8 mouse cellular contexts compared by ENCODE assay signal in genomic region chr9:124424542-124425410, GRCm38 (mm10). TPM values are rescaled to one million over a fixed set of nuclear protein-coding genes. Genes with fewer than 3 reads are reported as not detected.
A peak's percentile ranks its signal among the peaks of the same experiment; 100 is the strongest.
DNase-seq lines count a peak whose midpoint lies in the region; ATAC-seq and TF ChIP-seq lines count a peak whose summit lies in the region.

No protein-coding gene starts in this region.

- no peak for TF ChIP-seq CTCF in kidney, adult 2 months (conservative IDR thresholded peaks at IDR 0.05; ENCODE audit: insufficient read depth, insufficient read length, low read depth, low read length)
- no peak for TF ChIP-seq CTCF in spleen, adult 2 months (IDR thresholded peaks at IDR 0.05; ENCODE audit: extremely low read depth, insufficient read depth, insufficient read length, insufficient replicate concordance)

- peak; percentile 98 for DNase-seq in 3134 (ENCODE audit: extremely low read depth, insufficient read length, low spot score)
- peak; percentile 97 to 98 for DNase-seq in adrenal gland, postnatal 36 days
- peak; percentile 99 for DNase-seq in heart, adult 18-20 months
- peak; percentile 99 for DNase-seq in kidney, adult 2 months
- peak; percentile 94 to 98 for DNase-seq in spleen, adult 2 months (ENCODE audit: low read depth in 1 of 2, low spot score in 2 of 2)

- H3K36me3 ChIP-seq in embryonic facial prominence, embryonic 13.5 days = no peaks in the 10 kb centered on the region
- no peaks in the 10 kb centered on the region for H3K36me3 ChIP-seq in kidney, adult 2 months (ENCODE audit: control insufficient read depth, insufficient read depth, low read length)
- H3K36me3 ChIP-seq in limb, embryonic 12.5 days = no peaks in the 10 kb centered on the region
- no peaks in the 10 kb centered on the region for H3K36me3 ChIP-seq in midbrain, embryonic 15.5 days (replicated peaks)
- no peaks in the 10 kb centered on the region for H3K36me3 ChIP-seq in spleen, adult 2 months (ENCODE audit: control insufficient read depth, insufficient read depth, low read length)

- H3K4me1 ChIP-seq in embryonic facial prominence, embryonic 13.5 days = no peaks in the 10 kb centered on the region
- H3K4me1 ChIP-seq in kidney, adult 2 months (ENCODE audit: control insufficient read depth, insufficient read depth, low read length) = no peaks in the 10 kb centered on the region
- no peaks in the 10 kb centered on the region for H3K4me1 ChIP-seq in limb, embryonic 12.5 days (replicated peaks)
- no peaks in the 10 kb centered on the region; the same call in 1 of the 2 replicates for H3K4me1 ChIP-seq in midbrain, embryonic 15.5 days
- H3K4me1 ChIP-seq in spleen, adult 2 months (ENCODE audit: control insufficient read depth, insufficient read depth, insufficient read length) = no peaks in the 10 kb centered on the region

- no peaks in the 10 kb centered on the region for H3K27me3 ChIP-seq in embryonic facial prominence, embryonic 13.5 days
- no peaks in the 10 kb centered on the region for H3K27me3 ChIP-seq in kidney, adult 2 months (replicated peaks; ENCODE audit: control insufficient read depth, insufficient read depth, low read length)
- H3K27me3 ChIP-seq in limb, embryonic 12.5 days = no peaks in the 10 kb centered on the region
- H3K27me3 ChIP-seq in midbrain, embryonic 15.5 days (replicated peaks) = no peaks in the 10 kb centered on the region
- no peaks in the 10 kb centered on the region for H3K27me3 ChIP-seq in spleen, adult 2 months (ENCODE audit: control insufficient read depth, insufficient read depth, low read length)

- no peaks in the 10 kb centered on the region for H3K9me3 ChIP-seq in embryonic facial prominence, embryonic 13.5 days
- H3K9me3 ChIP-seq in limb, embryonic 12.5 days = no peaks in the 10 kb centered on the region
- H3K9me3 ChIP-seq in midbrain, embryonic 15.5 days = no peaks in the 10 kb centered on the region

- under 1% methylated on average over 48 of the region's 48 CpGs for WGBS in embryonic facial prominence, embryonic 13.5 days
- WGBS in kidney, adult 2 months = under 1% methylated on average over 48 of the region's 48 CpGs
- under 1% methylated on average over 48 of the region's 48 CpGs for WGBS in limb, embryonic 12.5 days
- WGBS in midbrain, embryonic 15.5 days = under 1% methylated on average over 48 of the region's 48 CpGs
- WGBS in spleen, adult 2 months = under 1% methylated on average over 48 of the region's 48 CpGs

- H3K4me2 ChIP-seq in embryonic facial prominence, embryonic 13.5 days = peak overlapping the region; percentile 60
- peak overlapping the region; percentile 65 for H3K4me2 ChIP-seq in limb, embryonic 12.5 days
- peak overlapping the region; percentile 71 for H3K4me2 ChIP-seq in midbrain, embryonic 15.5 days

- TF ChIP-seq POLR2A in kidney, adult 2 months (IDR thresholded peaks at IDR 0.05; ENCODE audit: low read depth, low read length) = peak; percentile 42
- peak; percentile 38 for TF ChIP-seq POLR2A in spleen, adult 2 months (IDR thresholded peaks at IDR 0.05; ENCODE audit: low read depth, low read length)

- H3K9ac ChIP-seq in embryonic facial prominence, embryonic 13.5 days = peak overlapping the region; percentile 79
- peak overlapping the region; percentile 67 for H3K9ac ChIP-seq in limb, embryonic 12.5 days (replicated peaks)
- H3K9ac ChIP-seq in midbrain, embryonic 15.5 days = peak overlapping the region; percentile 72

- peak; percentile 76 for ATAC-seq in embryonic facial prominence, embryonic 13.5 days (ENCODE audit: insufficient number of reproducible peaks, insufficient read depth, low FRiP score, low TSS enrichment, low read depth)
- ATAC-seq in limb, embryonic 12.5 days (ENCODE audit: insufficient number of reproducible peaks, insufficient read depth, low FRiP score, low TSS enrichment, low read depth) = peak; percentile 70
- peak; percentile 81 for ATAC-seq in midbrain, embryonic 15.5 days (replicated peaks)

- H3K27ac ChIP-seq in embryonic facial prominence, embryonic 13.5 days = peak overlapping the region; percentile 98
- peak overlapping the region; percentile 97 for H3K27ac ChIP-seq in kidney, adult 2 months (ENCODE audit: insufficient read depth, low read depth, low read length)
- peak overlapping the region; percentile 97 for H3K27ac ChIP-seq in limb, embryonic 12.5 days
- H3K27ac ChIP-seq in midbrain, embryonic 15.5 days = peak overlapping the region; percentile 97
- peak overlapping the region; percentile 99 for H3K27ac ChIP-seq in spleen, adult 2 months (ENCODE audit: insufficient read depth, low read length)

- peak overlapping the region; percentile 63 for H3K4me3 ChIP-seq in embryonic facial prominence, embryonic 13.5 days
- H3K4me3 ChIP-seq in kidney, adult 2 months (ENCODE audit: insufficient read depth, low read depth, low read length) = peak overlapping the region; percentile 85
- peak overlapping the region; percentile 69 for H3K4me3 ChIP-seq in limb, embryonic 12.5 days (replicated peaks)
- peak overlapping the region; percentile 77 for H3K4me3 ChIP-seq in midbrain, embryonic 15.5 days
- peak overlapping the region; percentile 84 for H3K4me3 ChIP-seq in spleen, adult 2 months (ENCODE audit: extremely low read depth, insufficient read depth, insufficient read length)

RNA-seq across cellular contexts. Expression of gene Ppp2r3d, which starts 51.9 kb away (rescaled TPM):
- 100 to 1,000 TPM in 1 of 2 experiments, 10 to 100 TPM in 1; 92.7 to 101 TPM for total RNA-seq in adrenal gland, postnatal 36 days (2021)
- 113 and 120 TPM in 2 replicates for polyA plus RNA-seq in embryonic facial prominence, embryonic 13.5 days (2015; fragmentation: Nextera tagmentation; extraction: Ambion mirVana)
- 10 to 100 TPM; 93.9 to 96.1 TPM for total RNA-seq in heart, adult 18-20 months (2021)
- 97.9 and 128 TPM in 2 replicates for polyA plus RNA-seq in kidney, adult 2 months (2012; rRNA removed)
- polyA plus RNA-seq in limb, embryonic 12.5 days (2016; fragmentation: Nextera tagmentation; extraction: Ambion mirVana) = 121 TPM in 2 replicates
- 170 and 179 TPM in 2 replicates for polyA plus RNA-seq in midbrain, embryonic 15.5 days (2015; fragmentation: Nextera tagmentation; extraction: Ambion mirVana)
- 265 and 332 TPM in 2 replicates for polyA plus RNA-seq in spleen, adult 2 months (2012; rRNA removed)

Comparison
In these comparisons a context has a peak if more than half of its experiments do, and no peak if none do; other contexts are left out.
1. Peak in every context shown above with its lines: DNase-seq, ATAC-seq, H3K4me3 ChIP-seq and H3K27ac ChIP-seq.